Mouse (Mus musculus) right cerebral cortex, postnatal 36 days (tissue): Measurements from ENCODE around the gene Mgll.

ENCODE experiments used
- DNase-seq, 2 experiments: peaks; one replicate each; pipeline ENCODE4 v3.0.0; 2022; ENCODE audit warnings: low spot score in 2 of 2, mixed read lengths in 1 of 2

Gene Mgll

GRCm38 (mm10) chr6:88828206-88829009, 104.2 kb downstream of the Mgll start:
- DNase-seq: no peak

GRCm38 (mm10) chr6:88829579-88829978, 105.4 kb downstream of the Mgll start:
- DNase-seq: no peak

GRCm38 (mm10) chr6:88830112-88830702, 106.0 kb downstream of the Mgll start:
- DNase-seq: no peak

GRCm38 (mm10) chr6:88831456-88831855, 107.2 kb downstream of the Mgll start:
- no peak for DNase-seq

GRCm38 (mm10) chr6:88832663-88833062, 108.5 kb downstream of the Mgll start:
- no peak for DNase-seq

- no peak for DNase-seq
Observed at GRCm38 (mm10) chr6:88833340-88834140, 109.3 kb downstream of the Mgll start.

GRCm38 (mm10) chr6:88835047-88835446, 110.8 kb downstream of the Mgll start:
- DNase-seq: no peak

- no peak for DNase-seq
Observed at GRCm38 (mm10) chr6:88836178-88836819, 112.1 kb downstream of the Mgll start.

- no peak for DNase-seq
Observed at GRCm38 (mm10) chr6:88837999-88838398, 113.8 kb downstream of the Mgll start.

GRCm38 (mm10) chr6:88838613-88839012, 114.4 kb downstream of the Mgll start:
- no peak for DNase-seq

GRCm38 (mm10) chr6:88839135-88839970, 115.1 kb downstream of the Mgll start:
- no peak for DNase-seq

GRCm38 (mm10) chr6:88840211-88840610, 116.0 kb downstream of the Mgll start:
- no peak for DNase-seq

GRCm38 (mm10) chr6:88840791-88841513, 116.7 kb downstream of the Mgll start:
- no peak for DNase-seq

GRCm38 (mm10) chr6:88841514-88841780, 117.2 kb downstream of the Mgll start:
- no peak for DNase-seq

GRCm38 (mm10) chr6:88841781-88842689, 117.8 kb downstream of the Mgll start, which contains the start of gene Abtb1:
TSS of gene Abtb1 (minus strand) at chr6:88841984.
- DNase-seq: peak; percentile 99

- peak; percentile 51 to 52 for DNase-seq
Observed at GRCm38 (mm10) chr6:88842731-88843151, 118.5 kb downstream of the Mgll start.

GRCm38 (mm10) chr6:88843241-88843640, 119.0 kb downstream of the Mgll start:
- DNase-seq: no peak

- no peak for DNase-seq
Observed at GRCm38 (mm10) chr6:88843781-88844725, 119.8 kb downstream of the Mgll start.
